Mouse (Mus musculus) midbrain, embryonic 15.5 days (tissue): Measurements from ENCODE around the gene Ehbp1. TPM values are rescaled to one million over a fixed set of nuclear protein-coding genes. Genes with fewer than 3 reads are reported as not detected.

Experiments
- ATAC-seq: fragments of 200-750 bp; cut with Nextera tagmentation; replicated peaks from 2 replicates; pipeline ENCODE4 v1.8.0; 2017; ENCODE audit warnings: moderate TSS enrichment
- H3K27ac ChIP-seq: fragments of 300-500 bp; sonication (generic); 2 replicates; pipeline ENCODE4 v1.5.1; 2015; ENCODE audit warnings: mild to moderate bottlenecking, inconsistent platforms
- H3K27me3 ChIP-seq: fragments of 300-500 bp; sonication (generic); replicated peaks from 2 replicates; pipeline ENCODE4 v1.6.1; 2015; ENCODE audit warnings: inconsistent platforms
- H3K36me3 ChIP-seq: fragments of 300-500 bp; sonication (generic); replicated peaks from 2 replicates; pipeline ENCODE4 v1.6.1; 2015; ENCODE audit warnings: inconsistent platforms
- H3K4me1 ChIP-seq: fragments of 300-500 bp; sonication (generic); 2 replicates; pipeline ENCODE4 v1.6.1; 2015; ENCODE audit warnings: inconsistent platforms
- H3K4me2 ChIP-seq: fragments of 300-500 bp; sonication (generic); 2 replicates; pipeline ENCODE4 v1.6.1; 2015; ENCODE audit warnings: inconsistent platforms, mild to moderate bottlenecking, moderate library complexity
- H3K4me3 ChIP-seq: fragments of 300-500 bp; sonication (generic); 2 replicates; pipeline ENCODE4 v1.5.1; 2015; ENCODE audit warnings: mild to moderate bottlenecking, inconsistent platforms
- H3K9ac ChIP-seq: fragments of 300-500 bp; sonication (generic); 2 replicates; pipeline ENCODE4 v1.6.1; 2015; ENCODE audit warnings: mild to moderate bottlenecking, inconsistent platforms
- H3K9me3 ChIP-seq: fragments of 300-500 bp; sonication (generic); 2 replicates; pipeline ENCODE4 v1.6.1; 2016; ENCODE audit warnings: inconsistent platforms
- WGBS: fragments of 180-500 bp; shearing (Covaris S2); methylation state at CpG from one replicate; pipeline ENCODE4 v1.1.7; 2015; ENCODE audit warnings: mixed read lengths; 5-methylcytosine and 5-hydroxymethylcytosine counted together
- polyA plus RNA-seq: library from polyadenylated mRNA; unstranded; fragments of >200 nt; fragmentation: Nextera tagmentation; extraction: Ambion mirVana; gene quantifications from 2 replicates; pipeline ENCODE4 v1.2.1, GENCODE M21; 2015

Gene Ehbp1
- polyA plus RNA-seq, 1 experiment from 2014 or later: 26.1 TPM

GRCm38 (mm10) chr11:21993597-21994376, 348.3 kb downstream of the Ehbp1 start:
- Histone ChIP-seq H3K4me3 (peak overlapping the region; percentile 18), H3K9me3 (no peaks in the 10 kb centered on the region), H3K36me3 (no peaks in the 10 kb centered on the region), H3K9ac (no peak overlapping the region), H3K4me2 (peak overlapping the region; percentile 35), H3K27me3 (peaks cover 28% of the 10 kb centered on the region), H3K27ac (peak overlapping the region; percentile 58), H3K4me1 (peaks cover 29% of the 10 kb centered on the region)
- no peak for ATAC-seq
- WGBS: 3% methylated on average over 47 of the region's 47 CpGs

GRCm38 (mm10) chr11:21992761-21993596, 349.1 kb downstream of the Ehbp1 start:
- 0 out of 2 replicates have a peak overlapping the region, but pooled peaks have one; percentile 8 for H3K9ac ChIP-seq
- peaks cover 23% of the 10 kb centered on the region for H3K27me3 ChIP-seq
- no peaks in the 10 kb centered on the region for H3K36me3 ChIP-seq
- peak overlapping the region; percentile 58 for H3K27ac ChIP-seq
- WGBS: 4% methylated on average over 92 of the region's 96 CpGs
- peak overlapping the region; percentile 35 for H3K4me2 ChIP-seq
- peaks cover 29% of the 10 kb centered on the region for H3K4me1 ChIP-seq
- H3K9me3 ChIP-seq: no peaks in the 10 kb centered on the region
- H3K4me3 ChIP-seq: peak overlapping the region; percentile 18
- ATAC-seq: peak; percentile 30; the same call in 1 of the 2 replicates

- no peak overlapping the region for H3K9ac ChIP-seq
- no peak overlapping the region for H3K27ac ChIP-seq
- no peaks in the 10 kb centered on the region for H3K36me3 ChIP-seq
- peaks cover 17% of the 10 kb centered on the region for H3K27me3 ChIP-seq
- no peak overlapping the region for H3K4me2 ChIP-seq
- H3K4me1 ChIP-seq: peaks cover 8% of the 10 kb centered on the region
- ATAC-seq: no peak
- 88% methylated on average over 1 of the region's 1 CpGs for WGBS
- no peak overlapping the region for H3K4me3 ChIP-seq
- H3K9me3 ChIP-seq: no peaks in the 10 kb centered on the region
Observed at GRCm38 (mm10) chr11:21988398-21988946, 353.6 kb downstream of the Ehbp1 start.

- H3K4me1 ChIP-seq: no peaks in the 10 kb centered on the region
- no peak for ATAC-seq
- 0 out of 2 replicates have a peak, but pooled peaks cover 8% of the 10 kb centered on the region for H3K27me3 ChIP-seq
- WGBS: 44% methylated on average over 1 of the region's 1 CpGs
- no peaks in the 10 kb centered on the region for H3K36me3 ChIP-seq
- H3K4me3 ChIP-seq: no peak overlapping the region
- H3K27ac ChIP-seq: no peak overlapping the region
- no peak overlapping the region for H3K4me2 ChIP-seq
- H3K9me3 ChIP-seq: no peaks in the 10 kb centered on the region
- no peak overlapping the region for H3K9ac ChIP-seq
Observed at GRCm38 (mm10) chr11:21985118-21985517, 357.0 kb downstream of the Ehbp1 start.

GRCm38 (mm10) chr11:21974005-21974531, 368.0 kb downstream of the Ehbp1 start:
- no peak for ATAC-seq
- H3K9ac ChIP-seq: no peak overlapping the region
- H3K4me1 ChIP-seq: no peaks in the 10 kb centered on the region
- no peak overlapping the region for H3K4me3 ChIP-seq
- H3K27me3 ChIP-seq: no peaks in the 10 kb centered on the region
- WGBS: 82% methylated on average over 5 of the region's 5 CpGs
- no peaks in the 10 kb centered on the region for H3K36me3 ChIP-seq
- no peaks in the 10 kb centered on the region for H3K9me3 ChIP-seq
- H3K27ac ChIP-seq: no peak overlapping the region
- H3K4me2 ChIP-seq: no peak overlapping the region

- 86% methylated on average over 3 of the region's 3 CpGs for WGBS
- no peak overlapping the region for H3K27ac ChIP-seq
- no peaks in the 10 kb centered on the region for H3K4me1 ChIP-seq
- no peaks in the 10 kb centered on the region for H3K36me3 ChIP-seq
- no peak for ATAC-seq
- no peaks in the 10 kb centered on the region for H3K27me3 ChIP-seq
- H3K9me3 ChIP-seq: no peaks in the 10 kb centered on the region
- H3K4me2 ChIP-seq: no peak overlapping the region
- H3K9ac ChIP-seq: no peak overlapping the region
- H3K4me3 ChIP-seq: no peak overlapping the region
Observed at GRCm38 (mm10) chr11:21973597-21973996, 368.5 kb downstream of the Ehbp1 start.

GRCm38 (mm10) chr11:21968922-21969321, 373.2 kb downstream of the Ehbp1 start:
- WGBS: 90% methylated on average over 3 of the region's 3 CpGs
- H3K4me3 ChIP-seq: no peak overlapping the region
- H3K27me3 ChIP-seq: no peaks in the 10 kb centered on the region
- no peak overlapping the region for H3K9ac ChIP-seq
- H3K36me3 ChIP-seq: no peaks in the 10 kb centered on the region
- no peak for ATAC-seq
- H3K4me1 ChIP-seq: no peaks in the 10 kb centered on the region
- no peak overlapping the region for H3K27ac ChIP-seq
- no peak overlapping the region for H3K4me2 ChIP-seq
- no peaks in the 10 kb centered on the region for H3K9me3 ChIP-seq

Other genes with a start within 250 kb of the Ehbp1 start
- gene Tmem17, start 169.8 kb upstream of the Ehbp1 start, polyA plus RNA-seq: 24.3 and 24.7 TPM in 2 replicates